Mouse (Mus musculus): ENCODE data around the gene Snapc1.

Gene Snapc1

GRCm38 (mm10) chr12:73996906-73997296 lies 32.6 kb downstream of the Snapc1 start:
- DNase-seq (ENCODE audit: low spot score): no peak

GRCm38 (mm10) chr12:73997297-73998127 lies 33.2 kb downstream of the Snapc1 start, which contains the start of gene Syt16:
Syt16 (plus strand) TSS chr12:73997661.
- no peak for DNase-seq (ENCODE audit: low spot score)

GRCm38 (mm10) chr12:73998128-73998456 lies 33.8 kb downstream of the Snapc1 start:
- DNase-seq (ENCODE audit: low spot score): no peak

DNA sequence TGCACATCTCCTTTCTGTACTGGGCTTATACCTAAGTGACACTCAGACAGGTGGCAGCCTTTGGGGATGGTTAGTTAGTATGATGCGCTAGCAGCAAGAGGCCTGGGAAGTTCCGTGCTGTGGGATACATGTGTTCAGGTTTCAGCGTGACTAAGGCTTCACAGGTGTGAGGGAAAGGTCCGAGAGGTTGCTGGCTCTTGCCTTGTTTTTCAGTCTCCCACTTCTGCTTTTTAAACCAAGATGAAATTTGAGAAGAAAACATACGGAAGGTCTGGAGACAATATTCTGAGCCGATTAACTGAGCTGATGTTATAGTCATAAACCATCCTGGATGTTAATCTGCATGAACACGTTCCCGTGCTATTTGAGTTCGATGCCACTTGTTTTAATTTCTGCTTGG lies 38.2 kb downstream of the Snapc1 start:
- DNase-seq (ENCODE audit: low spot score): no peak

- peak; percentile 14 for DNase-seq (ENCODE audit: low spot score)
These were observed 45.2 kb downstream of the Snapc1 start for GRCm38 (mm10) chr12:74009448-74009911.

DNA sequence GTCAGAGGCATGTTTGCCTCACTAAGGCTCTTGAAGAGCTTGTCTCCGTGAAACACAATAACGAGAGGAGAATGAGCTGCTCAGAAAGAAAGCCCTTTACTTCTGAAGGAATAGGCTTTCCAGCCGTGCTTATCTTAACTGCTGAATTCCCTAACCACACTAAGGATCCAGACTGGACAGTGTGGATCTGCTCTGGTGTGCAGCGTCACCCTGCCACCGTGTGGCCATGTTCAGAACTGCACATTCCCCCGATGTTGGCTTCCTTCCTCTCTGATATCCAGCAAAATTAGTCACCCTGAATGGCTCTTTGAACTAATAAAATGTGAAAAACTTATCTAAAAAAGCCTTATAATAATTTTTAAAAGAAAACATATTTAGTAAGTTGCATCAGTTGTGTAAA lies 49.5 kb downstream of the Snapc1 start:
- DNase-seq (ENCODE audit: low spot score): peak; percentile 80

GRCm38 (mm10) chr12:74014739-74015270 lies 50.5 kb downstream of the Snapc1 start:
- DNase-seq (ENCODE audit: low spot score): peak; percentile 20

- no peak for DNase-seq (ENCODE audit: low spot score)
These were observed 51.2 kb downstream of the Snapc1 start for GRCm38 (mm10) chr12:74015491-74015890.

DNA sequence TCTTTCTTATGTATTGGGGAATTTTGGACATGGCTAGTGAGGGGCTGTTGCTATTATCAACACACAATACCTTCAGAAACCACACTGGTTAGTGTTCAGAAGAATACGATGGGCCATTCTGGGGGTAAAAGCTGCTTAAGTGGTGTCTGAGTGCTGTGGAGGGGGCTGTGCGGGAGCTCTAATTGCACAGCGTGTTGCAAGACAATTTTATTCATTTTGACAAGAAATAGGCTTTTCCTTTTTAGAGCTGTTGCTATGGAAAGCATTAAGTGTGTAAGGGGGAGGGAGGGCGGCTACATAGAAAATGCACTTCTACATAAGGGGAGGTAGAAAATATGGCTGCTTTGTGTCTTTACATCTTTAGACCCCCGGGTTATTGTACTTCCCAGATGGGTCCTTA lies 59.0 kb downstream of the Snapc1 start:
- DNase-seq (ENCODE audit: low spot score): no peak

DNA sequence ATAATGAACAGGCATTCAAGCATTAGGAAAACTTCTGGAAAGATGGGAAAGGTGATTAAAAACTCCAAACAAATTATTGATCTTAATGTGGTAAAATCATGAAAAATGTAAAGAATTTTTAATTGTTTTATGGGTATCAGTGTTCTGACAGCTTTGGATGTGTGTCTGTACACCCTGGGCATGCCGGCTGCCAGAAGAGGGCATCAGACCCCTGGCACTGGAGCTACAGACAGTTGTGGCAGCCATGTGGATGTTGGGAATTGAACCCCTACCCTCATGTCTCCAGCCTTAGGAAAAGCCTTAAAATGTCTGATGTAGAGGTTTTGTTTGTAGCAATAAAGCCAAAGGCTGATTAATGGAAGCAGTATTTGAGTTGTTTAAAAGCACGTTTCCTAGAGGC lies 60.6 kb downstream of the Snapc1 start:
- no peak for DNase-seq (ENCODE audit: low spot score)
